Mouse (Mus musculus) pancreas, adult 10 weeks (tissue): ENCODE measurements around the gene Cdca4. TPM values are rescaled to one million over a fixed set of nuclear protein-coding genes. Genes with fewer than 3 reads are reported as not detected.

ENCODE experiments used
- polyA plus RNA-seq: library from polyadenylated mRNA; stranded (reverse); fragments of 350-450 nt; fragmentation: Illumina TruSeq; extraction: RNeasy Lipid Tissue Mini Kit (QIAGEN cat#74804); gene quantifications from one replicate; pipeline ENCODE4 v1.2.3, GENCODE M21; 2015; ENCODE audit warnings: low read depth, low replicate concordance; ENCODE audit not compliant: insufficient read depth

Gene Cdca4
- 3.2 TPM for polyA plus RNA-seq

GRCm38 (mm10) chr12:112829244-112829864 is at the start of gene Cdca4:
Gene Cdca4, minus strand, starts transcription at chr12:112829423.

GRCm38 (mm10) chr12:112868178-112869087 is 39.2 kb upstream of the Cdca4 start, which contains the start of gene Gpr132:
Gene Gpr132, minus strand, starts transcription at chr12:112868228.

DNA sequence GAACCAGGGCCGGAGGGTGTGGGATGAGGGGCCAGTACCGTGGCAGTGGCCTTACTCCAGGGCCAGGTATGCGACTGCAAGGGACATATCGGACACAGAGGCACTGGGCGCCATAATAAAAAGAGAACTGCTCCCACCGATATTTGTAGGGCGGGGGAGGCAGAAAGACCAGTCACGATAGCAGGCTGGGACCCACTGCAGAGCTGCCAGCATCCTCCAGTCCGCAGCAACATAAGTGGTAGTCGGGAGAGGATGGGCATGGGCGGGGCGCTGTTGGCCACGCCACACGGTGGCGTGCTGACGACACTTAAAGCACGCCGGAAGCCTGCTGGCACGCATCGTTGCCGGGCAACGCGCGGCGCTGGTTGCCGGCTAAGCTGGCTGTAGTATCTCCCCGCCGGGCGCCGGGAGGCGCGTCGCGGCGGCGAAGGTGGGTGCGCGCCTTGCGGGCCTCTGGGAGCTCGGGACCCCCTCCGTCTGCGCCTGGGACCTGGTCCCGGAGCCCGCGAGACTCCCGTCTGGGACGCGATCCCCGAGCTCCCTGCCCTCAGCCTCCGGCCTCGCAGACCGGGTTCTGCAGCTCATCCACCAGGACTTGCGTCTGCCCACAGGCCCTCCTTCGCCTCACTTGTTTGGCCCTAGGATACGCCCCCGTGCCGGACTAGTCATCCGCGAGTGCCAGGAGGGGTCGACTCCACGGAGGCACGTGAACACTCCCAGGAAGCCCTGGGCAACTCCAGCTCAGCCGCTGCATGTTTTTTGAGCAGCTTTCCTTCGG is 20.4 kb downstream of the Cdca4 start, which contains the start of gene Clba1:
TSS of gene Clba1 (plus strand) at position 351 of the 778 bp plus-strand sequence.

GRCm38 (mm10) chr12:112801864-112802846 is 27.1 kb downstream of the Cdca4 start, which contains the start of gene Ahnak2:
Gene Ahnak2, minus strand, starts transcription at chr12:112802657.

Other genes starting within 250 kb of the Cdca4 start
- gene Inf2, start 240.6 kb downstream of the Cdca4 start, polyA plus RNA-seq, result 5.4 TPM
- 1.4 TPM for gene Adssl1, start 209.4 kb downstream of the Cdca4 start, polyA plus RNA-seq
- 14.2 TPM for gene Siva1, start 184.7 kb downstream of the Cdca4 start, polyA plus RNA-seq
- gene Akt1, start 154.5 kb downstream of the Cdca4 start, polyA plus RNA-seq, result 35.9 TPM
- gene Zbtb42, start 150.6 kb downstream of the Cdca4 start, polyA plus RNA-seq, result 5.6 TPM
- 11.7 TPM for gene Cep170b, start 109.0 kb downstream of the Cdca4 start, polyA plus RNA-seq
- gene Pld4, start 68.8 kb downstream of the Cdca4 start, polyA plus RNA-seq, result 5.7 TPM
- 6.0 TPM for gene Ahnak2, start 26.8 kb downstream of the Cdca4 start, polyA plus RNA-seq
- 1.8 TPM for gene Clba1, start 20.5 kb downstream of the Cdca4 start, polyA plus RNA-seq
- gene Gpr132, start 38.8 kb upstream of the Cdca4 start, polyA plus RNA-seq, result not detected
- gene Jag2, start 100.4 kb upstream of the Cdca4 start, polyA plus RNA-seq, result 9.9 TPM
- gene Nudt14, start 112.7 kb upstream of the Cdca4 start, polyA plus RNA-seq, result 5.4 TPM
- 4.7 TPM for gene Btbd6, start 147.1 kb upstream of the Cdca4 start, polyA plus RNA-seq
- 42.9 TPM for gene Brf1, start 171.3 kb upstream of the Cdca4 start, polyA plus RNA-seq
- gene Pacs2, start 185.1 kb upstream of the Cdca4 start, polyA plus RNA-seq, result 7.0 TPM
- not detected for gene Tex22, start 245.1 kb upstream of the Cdca4 start, polyA plus RNA-seq